Mouse (Mus musculus) gonadal fat pad, adult 2 months (tissue): Measurements from ENCODE around the gene Cd37. TPM values are rescaled to one million over a fixed set of nuclear protein-coding genes. Genes with fewer than 3 reads are reported as not detected.

Source experiments
- DNase-seq: peaks from one replicate; pipeline ENCODE4 v3.0.0-alpha.2; 2012; ENCODE audit warnings: low read depth
- polyA plus RNA-seq: library from polyadenylated mRNA; depleted of rRNA; stranded (reverse); fragments of >200 nt; gene quantifications from 2 replicates; pipeline ENCODE4 v1.2.3, GENCODE M21; 2012; rRNA removed

The Cd37 gene
- polyA plus RNA-seq, 1 experiment, result 24.3 TPM

GRCm38 (mm10) chr7:45202654-45203053 is 36.3 kb downstream of the Cd37 start:
- no peak for DNase-seq

DNA sequence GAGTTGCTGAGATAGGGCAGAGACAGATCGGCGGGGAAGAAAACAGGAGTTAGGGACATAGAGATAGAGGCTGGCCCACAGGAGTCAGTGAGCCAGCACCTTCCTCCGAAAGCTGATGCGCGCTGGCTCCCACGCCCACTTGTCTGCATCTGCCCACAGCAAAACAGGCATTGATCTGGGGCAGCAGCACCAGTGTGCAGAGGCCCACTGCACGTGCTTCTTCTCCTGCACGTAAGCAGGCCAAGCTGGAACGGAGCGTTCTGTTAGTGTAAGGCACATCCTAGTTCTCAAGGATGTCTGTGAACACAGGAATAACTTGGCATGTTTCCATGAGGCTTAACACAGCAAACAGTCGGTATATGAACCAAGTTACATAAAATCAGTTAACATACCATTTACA is 40.0 kb downstream of the Cd37 start:
- no peak for DNase-seq

DNA sequence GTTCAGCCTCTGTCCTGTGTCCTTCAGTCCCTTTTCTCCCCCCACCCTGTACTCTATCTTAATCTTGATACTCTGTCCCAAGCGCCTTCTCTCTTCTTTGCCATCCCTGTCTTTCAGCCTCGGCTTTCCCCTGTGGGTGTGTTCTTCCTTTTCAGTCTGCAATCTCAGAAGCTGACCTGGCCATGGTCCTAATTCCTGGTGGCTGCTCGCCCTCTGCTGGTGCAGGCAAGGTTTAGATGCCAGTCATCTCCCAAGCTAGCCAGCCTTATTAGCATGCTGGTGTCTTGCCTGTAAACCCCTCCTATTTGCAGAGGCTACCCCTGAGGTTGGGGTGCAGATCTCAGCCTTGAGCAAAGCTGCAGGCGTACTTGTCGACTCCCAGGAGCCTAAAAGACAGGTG is 40.5 kb downstream of the Cd37 start:
- no peak for DNase-seq

DNA sequence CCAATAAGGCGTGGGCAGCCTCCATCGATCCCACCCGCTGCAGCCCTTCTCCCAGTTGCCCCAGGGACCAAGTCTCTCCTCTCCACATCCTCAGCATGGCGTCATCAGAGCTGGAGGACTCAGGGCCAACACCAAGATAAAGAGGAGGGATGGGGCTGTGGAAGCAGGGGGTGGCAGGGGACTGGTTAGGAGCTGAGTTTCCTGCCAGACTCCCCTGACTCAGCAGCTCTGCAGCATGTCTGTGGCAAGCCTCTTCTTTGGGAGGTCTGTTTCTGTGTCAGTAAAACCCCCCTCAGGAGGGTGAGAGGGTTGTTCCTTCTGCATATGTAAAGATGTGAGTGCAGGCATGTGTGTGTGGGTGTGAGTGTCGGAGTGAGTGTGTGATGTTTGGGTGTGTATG is 41.9 kb downstream of the Cd37 start:
- no peak for DNase-seq

DNA sequence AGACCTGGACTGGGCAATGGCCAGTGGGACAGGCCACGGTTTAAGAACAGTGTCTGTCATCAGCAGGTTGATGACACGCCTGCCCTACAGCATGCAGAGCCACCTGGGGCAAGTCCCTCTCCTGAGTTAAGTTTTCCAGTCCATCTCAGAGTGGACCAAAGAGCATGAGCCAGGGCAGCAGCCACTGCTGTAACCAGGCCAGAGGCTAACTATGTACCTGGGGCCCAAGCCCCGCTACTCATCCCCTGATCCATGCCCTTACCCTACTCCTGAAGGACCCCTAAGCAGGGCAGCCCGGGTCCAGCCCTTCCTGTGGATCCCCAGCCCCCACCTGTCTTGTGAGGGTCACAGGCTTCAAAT is 42.8 kb downstream of the Cd37 start:
- DNase-seq, result no peak

DNA sequence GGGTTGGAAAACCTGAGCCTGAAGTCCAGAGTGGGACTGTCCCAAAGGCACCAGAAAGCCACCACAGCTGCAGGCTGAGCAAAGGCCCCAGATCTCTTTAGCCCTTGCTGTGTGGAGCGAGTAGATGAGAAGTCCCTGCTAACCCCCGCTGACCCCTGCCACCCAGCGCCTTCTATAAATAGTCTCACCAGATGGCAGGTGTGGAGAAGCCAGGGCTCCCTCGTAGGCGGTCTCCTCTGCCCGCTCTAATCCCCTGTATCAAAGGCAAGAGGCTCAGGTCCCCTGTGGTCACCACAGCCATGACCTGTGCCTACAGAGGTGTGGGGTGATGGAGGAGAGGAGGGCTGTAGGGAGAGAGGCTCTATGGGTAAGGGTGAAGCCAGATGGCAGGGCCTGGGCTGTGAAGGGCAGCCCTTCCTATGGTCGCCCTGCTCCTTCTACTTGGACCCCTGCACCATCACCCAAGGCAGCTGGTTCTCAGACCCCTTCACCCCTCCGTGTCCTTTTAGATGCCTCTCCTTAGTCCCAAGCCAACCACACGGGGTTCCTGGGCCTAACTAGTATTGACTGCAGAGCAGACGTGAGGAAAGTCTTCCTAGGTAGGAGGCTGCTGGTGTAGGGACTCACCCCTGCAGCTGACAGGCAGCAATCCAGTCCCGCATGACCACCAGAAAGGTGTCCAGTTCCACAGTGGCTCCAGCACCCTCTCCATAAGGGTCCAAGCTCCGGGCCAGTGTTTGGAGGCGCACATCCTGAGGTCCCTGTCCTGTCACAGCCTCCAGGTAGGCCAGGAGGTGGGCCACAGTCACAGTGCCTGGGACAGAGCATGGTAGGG is 43.4 kb downstream of the Cd37 start:
- no peak for DNase-seq

DNA sequence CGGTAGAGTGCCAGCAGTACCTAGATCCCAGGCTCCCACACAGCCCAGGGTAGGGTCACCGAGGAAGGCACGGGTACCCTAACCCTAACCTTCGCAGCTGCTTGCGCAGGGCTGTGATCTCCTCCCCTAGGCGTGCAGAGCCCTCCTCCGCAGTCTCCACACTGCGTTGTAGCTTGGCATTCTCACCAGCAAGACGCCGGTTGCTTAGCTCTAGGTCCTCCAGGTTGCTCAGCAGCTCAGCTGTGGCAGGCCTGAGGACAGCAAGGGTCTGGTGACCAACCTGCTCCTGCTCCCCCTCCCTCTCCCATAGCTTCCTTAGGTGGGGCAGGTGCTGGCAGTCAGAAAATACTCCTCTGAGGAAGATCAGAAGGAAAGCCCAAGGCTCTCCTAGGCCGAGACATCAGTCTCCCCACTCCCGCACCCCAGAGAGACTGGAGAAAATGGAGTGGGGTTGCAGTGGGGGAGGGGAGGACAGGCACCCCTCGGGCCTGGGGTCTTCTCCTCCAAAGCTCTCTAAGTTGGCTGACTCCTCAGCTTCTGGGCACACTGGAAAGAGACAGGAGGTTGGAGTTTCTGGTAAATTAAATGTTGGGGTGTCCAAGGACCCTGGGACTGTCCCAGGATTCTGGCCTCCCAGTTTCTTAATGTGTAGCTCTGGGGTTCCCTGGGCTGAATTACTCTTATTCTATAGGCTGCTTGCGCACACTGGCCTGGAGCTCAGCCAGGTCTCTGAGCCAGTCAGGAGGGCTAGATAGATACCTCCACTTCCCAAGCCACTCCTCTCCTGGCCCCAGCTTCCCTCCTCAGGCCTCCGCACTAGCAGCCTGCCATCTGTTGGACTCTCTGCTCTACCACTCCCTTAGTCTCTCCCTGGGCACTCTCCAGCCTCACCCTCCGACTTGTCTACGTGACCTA is 44.8 kb downstream of the Cd37 start:
- no peak for DNase-seq

DNA sequence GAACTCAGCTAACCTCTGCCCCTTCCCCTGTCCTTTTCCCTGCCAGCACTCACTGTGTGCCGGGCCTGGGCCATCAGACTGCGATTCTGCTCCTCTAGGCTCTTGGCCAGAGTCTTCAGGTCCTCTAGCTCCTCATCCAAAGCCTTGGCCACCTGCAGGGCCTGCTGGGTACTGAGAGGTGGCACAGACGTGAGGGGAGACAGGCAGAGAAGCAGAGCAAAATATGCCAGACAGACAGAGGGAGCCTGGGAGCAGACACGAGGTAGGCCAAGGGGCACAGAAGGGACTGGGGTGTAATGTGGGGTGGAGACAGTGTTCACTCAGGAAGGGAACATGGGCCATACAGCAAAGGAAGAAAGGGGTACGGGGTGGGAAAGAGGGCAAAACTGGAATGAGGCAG is 45.5 kb downstream of the Cd37 start:
- DNase-seq, result no peak

- no peak for DNase-seq
Observed at GRCm38 (mm10) chr7:45192585-45193310, 46.2 kb downstream of the Cd37 start.

- no peak for DNase-seq
Observed at GRCm38 (mm10) chr7:45191803-45192363, 47.0 kb downstream of the Cd37 start.

DNA sequence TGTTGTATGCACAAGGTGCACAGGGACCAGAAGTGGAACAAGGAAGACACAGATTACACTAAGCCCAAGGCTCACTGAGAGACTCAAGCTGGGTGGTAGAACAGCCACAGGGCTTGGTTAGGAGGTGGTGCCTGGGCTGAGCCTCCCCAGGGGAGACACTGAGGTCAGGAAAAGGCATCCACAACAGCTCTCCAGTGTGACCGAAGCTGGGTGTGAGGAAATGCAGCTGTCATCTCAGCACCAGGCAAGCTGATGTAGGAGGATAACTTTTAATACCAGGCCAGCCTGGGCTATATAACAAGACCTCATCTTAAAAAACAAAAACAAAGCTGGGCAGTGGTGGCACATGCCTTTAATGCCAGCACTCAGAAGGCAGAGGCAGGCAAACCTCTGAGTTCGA is 47.8 kb downstream of the Cd37 start:
- no peak for DNase-seq

DNA sequence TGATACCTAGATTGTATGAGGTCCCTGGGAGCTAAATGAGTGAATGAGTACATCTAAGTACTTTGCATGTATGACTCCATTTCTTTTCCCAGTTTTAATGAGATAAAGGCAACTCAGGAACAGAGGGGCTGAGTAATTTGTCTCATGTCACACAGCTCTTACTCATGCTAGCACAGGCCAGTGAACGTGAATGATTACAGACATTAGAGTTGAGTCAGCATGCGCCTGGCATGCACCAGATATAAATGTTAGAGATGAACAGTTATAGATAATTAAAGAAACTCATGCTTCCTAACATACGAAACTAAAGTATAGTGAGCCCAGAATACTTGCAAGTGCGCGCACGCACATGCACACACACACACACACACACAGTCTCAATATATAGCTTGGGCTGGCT is 48.7 kb downstream of the Cd37 start:
- DNase-seq, result no peak

- DNase-seq, result no peak
Observed at GRCm38 (mm10) chr7:45189600-45189999, 49.3 kb downstream of the Cd37 start.

DNA sequence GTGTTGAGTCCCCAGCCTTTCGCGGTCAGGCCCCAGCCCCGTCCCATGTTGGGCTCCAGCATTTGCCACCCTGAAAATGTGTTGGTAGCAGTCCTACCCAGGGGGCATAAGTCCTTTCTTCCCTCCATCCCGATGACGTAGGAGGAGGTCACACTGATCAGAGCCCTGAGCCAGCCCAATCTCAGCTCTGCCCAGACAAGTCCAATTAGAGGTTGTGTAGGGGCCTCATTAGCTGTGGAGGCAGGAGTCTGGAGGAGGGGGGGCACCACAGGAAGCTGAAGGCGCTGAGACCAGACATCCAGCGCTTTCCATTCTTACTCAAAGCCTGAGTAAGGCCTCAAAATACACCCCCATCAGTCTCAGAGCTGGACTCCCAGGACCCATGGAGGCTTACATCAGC is 53.0 kb downstream of the Cd37 start:
- DNase-seq, result no peak

GRCm38 (mm10) chr7:45183672-45184071 is 55.2 kb downstream of the Cd37 start:
- DNase-seq, result no peak

Other genes with a start within 250 kb of the Cd37 start
- 87.1 and 89.9 TPM in 2 replicates for gene Irf3, start 241.5 kb downstream of the Cd37 start, polyA plus RNA-seq
- 20.3 and 22.0 TPM in 2 replicates for gene Bcl2l12, start 240.4 kb downstream of the Cd37 start, polyA plus RNA-seq
- 48.9 and 60.3 TPM in 2 replicates for gene Scaf1, start 222.8 kb downstream of the Cd37 start, polyA plus RNA-seq
- 221 and 291 TPM in 2 replicates for gene Rras, start 221.2 kb downstream of the Cd37 start, polyA plus RNA-seq
- 5.7 and 10.5 TPM in 2 replicates for gene Prr12, start 186.2 kb downstream of the Cd37 start, polyA plus RNA-seq
- 71.4 and 78.1 TPM in 2 replicates for gene Nosip, start 176.7 kb downstream of the Cd37 start, polyA plus RNA-seq
- gene Prrg2, start 176.4 kb downstream of the Cd37 start, polyA plus RNA-seq, result 55.7 and 72.5 TPM in 2 replicates
- 112 and 116 TPM in 2 replicates for gene Rcn3, start 146.9 kb downstream of the Cd37 start, polyA plus RNA-seq
- 152 and 158 TPM in 2 replicates for gene Fcgrt, start 135.3 kb downstream of the Cd37 start, polyA plus RNA-seq
- gene Rps11, start 114.7 kb downstream of the Cd37 start, polyA plus RNA-seq, result 218 and 429 TPM in 2 replicates
- gene Rpl13a, start 110.4 kb downstream of the Cd37 start, polyA plus RNA-seq, result 2,573 and 2,702 TPM in 2 replicates
- 3.6 and 5.6 TPM in 2 replicates for gene Gm45713, start 102.9 kb downstream of the Cd37 start, polyA plus RNA-seq
- 37.2 and 42.7 TPM in 2 replicates for gene Flt3l, start 102.7 kb downstream of the Cd37 start, polyA plus RNA-seq
- 52.4 and 58.1 TPM in 2 replicates for gene Pih1d1, start 84.8 kb downstream of the Cd37 start, polyA plus RNA-seq
- gene Aldh16a1, start 84.5 kb downstream of the Cd37 start, polyA plus RNA-seq, result 33.3 and 38.5 TPM in 2 replicates
- 0.86 and 0.95 TPM in 2 replicates for gene Slc17a7, start 75.2 kb downstream of the Cd37 start, polyA plus RNA-seq
- gene Gfy, start 59.5 kb downstream of the Cd37 start, polyA plus RNA-seq, result not detected in 2 replicates
- gene Pth2, start 58.1 kb downstream of the Cd37 start, polyA plus RNA-seq, result not detected in 2 replicates
- gene Ccdc155, start 34.2 kb downstream of the Cd37 start, polyA plus RNA-seq, result 0.39 and 0.41 TPM in 2 replicates
- gene Dkkl1, start 27.0 kb downstream of the Cd37 start, polyA plus RNA-seq, result 11.5 and 18.9 TPM in 2 replicates
- 32.6 and 50.1 TPM in 2 replicates for gene Tead2, start 23.4 kb downstream of the Cd37 start, polyA plus RNA-seq
- 0.32 and 0.46 TPM in 2 replicates for gene Slc6a16, start 2.0 kb upstream of the Cd37 start, polyA plus RNA-seq
- 1.1 and 2.3 TPM in 2 replicates for gene Slc6a21, start 38.4 kb upstream of the Cd37 start, polyA plus RNA-seq
- gene Trpm4, start 94.7 kb upstream of the Cd37 start, polyA plus RNA-seq, result 41.6 and 48.8 TPM in 2 replicates
- gene Hrc, start 96.2 kb upstream of the Cd37 start, polyA plus RNA-seq, result 0.42 and 0.48 TPM in 2 replicates
- 3.0 and 3.1 TPM in 2 replicates for gene Ppfia3, start 127.9 kb upstream of the Cd37 start, polyA plus RNA-seq
- gene Lin7b, start 131.5 kb upstream of the Cd37 start, polyA plus RNA-seq, result 5.7 and 7.2 TPM in 2 replicates
- gene Snrnp70, start 156.6 kb upstream of the Cd37 start, polyA plus RNA-seq, result 216 and 217 TPM in 2 replicates
- gene Kcna7, start 166.5 kb upstream of the Cd37 start, polyA plus RNA-seq, result 0.27 and 0.28 TPM in 2 replicates
- 1.8 and 2.6 TPM in 2 replicates for gene Ntf5, start 174.6 kb upstream of the Cd37 start, polyA plus RNA-seq
- gene Lhb, start 181.7 kb upstream of the Cd37 start, polyA plus RNA-seq, result 0.80 and 2.1 TPM in 2 replicates
- gene Gys1, start 195.7 kb upstream of the Cd37 start, polyA plus RNA-seq, result 75.3 and 76.4 TPM in 2 replicates
- gene Ruvbl2, start 199.0 kb upstream of the Cd37 start, polyA plus RNA-seq, result 46.0 and 47.8 TPM in 2 replicates
- gene Ftl1, start 220.8 kb upstream of the Cd37 start, polyA plus RNA-seq, result 2,754 and 3,247 TPM in 2 replicates
- gene Bax, start 227.8 kb upstream of the Cd37 start, polyA plus RNA-seq, result 92.8 and 104 TPM in 2 replicates
- gene Tulp2, start 242.8 kb upstream of the Cd37 start, polyA plus RNA-seq, result 2.5 and 2.6 TPM in 2 replicates
- gene Gm45808, start 247.7 kb upstream of the Cd37 start, polyA plus RNA-seq, result 1.2 and 6.9 TPM in 2 replicates
- gene Dhdh, start 249.7 kb upstream of the Cd37 start, polyA plus RNA-seq, result 15.6 and 16.4 TPM in 2 replicates